Mouse (Mus musculus) lung, postnatal 0 days (tissue): ENCODE results near the gene Rfx1.

Experiments
- CTCF ChIP-seq: IDR thresholded peaks from 2 replicates; pipeline ENCODE4 v1.5.1; 2016; ENCODE audit warnings: antibody characterized with exemption, mild to moderate bottlenecking
- EP300 ChIP-seq: IDR thresholded peaks from 2 replicates; pipeline ENCODE4 v1.6.1; 2016; ENCODE audit warnings: antibody characterized with exemption, mild to moderate bottlenecking, control low read depth

DNA sequence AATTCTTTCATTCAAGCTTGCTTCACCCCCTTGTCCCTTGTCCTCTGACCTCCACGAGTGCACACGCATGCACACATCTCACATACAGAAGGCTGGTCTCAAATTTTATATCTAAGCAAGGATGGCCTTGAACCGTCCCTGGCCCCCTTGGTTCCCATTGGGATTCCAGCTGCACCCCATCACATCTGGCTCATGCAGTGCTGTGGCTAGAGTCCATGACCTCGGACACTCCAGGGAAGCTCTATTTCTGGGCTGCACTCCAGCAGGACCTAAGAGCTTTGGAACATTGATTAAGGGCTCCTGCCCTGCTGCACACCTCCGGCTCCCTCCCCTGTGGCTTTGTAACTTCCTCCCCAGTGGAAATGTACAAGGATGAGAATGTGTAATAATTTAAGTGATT, 28.6 kb upstream of the Rfx1 start:
- TF ChIP-seq EP300 = no peak
- no peak for TF ChIP-seq CTCF
